Mouse (Mus musculus) midbrain, embryonic 16.5 days (tissue): ENCODE measurements at regions not wholly inside any gene's neighbourhood (a gene's known extent, or its start where the extent isn't known, plus 50 kb on each side); places are given as distances from the start of the nearest gene placed in this dataset.

Source experiments
- ATAC-seq: fragments of 200-750 bp; cut with Nextera tagmentation; 2 replicates; pipeline ENCODE4 v1.8.0; 2017; ENCODE audit warnings: moderate TSS enrichment
- H3K27ac ChIP-seq: fragments of 300-500 bp; sonication (generic); 2 replicates; pipeline ENCODE4 v1.5.1; 2014; ENCODE audit warnings: mild to moderate bottlenecking, low read length, mixed read lengths
- H3K27me3 ChIP-seq: fragments of 300-500 bp; sonication (generic); 2 replicates; pipeline ENCODE4 v1.6.1; 2014; ENCODE audit warnings: low read depth, low read length, mixed read lengths; ENCODE audit not compliant: control insufficient read depth, insufficient read depth
- H3K36me3 ChIP-seq: fragments of 300-500 bp; sonication (generic); 2 replicates; pipeline ENCODE4 v1.6.1; 2014; ENCODE audit warnings: mild to moderate bottlenecking, low read length, moderate library complexity, mixed read lengths; ENCODE audit not compliant: control insufficient read depth, insufficient read depth
- H3K4me1 ChIP-seq: fragments of 300-500 bp; sonication (generic); 2 replicates; pipeline ENCODE4 v1.6.1; 2014; ENCODE audit warnings: mild to moderate bottlenecking, low read length, mixed read lengths; ENCODE audit not compliant: control insufficient read depth, insufficient read depth
- H3K4me2 ChIP-seq: fragments of 300-500 bp; sonication (generic); 2 replicates; pipeline ENCODE4 v1.6.1; 2014; ENCODE audit warnings: mild to moderate bottlenecking, low read length, mixed read lengths
- H3K4me3 ChIP-seq: fragments of 300-500 bp; sonication (generic); 2 replicates; pipeline ENCODE4 v1.5.1; 2014; ENCODE audit warnings: low read depth, mild to moderate bottlenecking, low read length, moderate library complexity, mixed read lengths
- H3K9ac ChIP-seq: fragments of 300-500 bp; sonication (generic); 2 replicates; pipeline ENCODE4 v1.6.1; 2014; ENCODE audit warnings: low read depth, low read length, mixed read lengths
- H3K9me3 ChIP-seq: fragments of 300-500 bp; sonication (generic); replicated peaks from 2 replicates; pipeline ENCODE4 v1.6.1; 2014; ENCODE audit warnings: mild to moderate bottlenecking, low read length, mixed read lengths; ENCODE audit not compliant: control insufficient read depth, poor library complexity, severe bottlenecking
- WGBS: fragments of 180-500 bp; shearing (Covaris S2); extraction: QIAGEN DNeasy Blood & Tissue Kit; methylation state at CpG from one replicate; pipeline ENCODE4 v1.1.7; 2014; 5-methylcytosine and 5-hydroxymethylcytosine counted together

DNA sequence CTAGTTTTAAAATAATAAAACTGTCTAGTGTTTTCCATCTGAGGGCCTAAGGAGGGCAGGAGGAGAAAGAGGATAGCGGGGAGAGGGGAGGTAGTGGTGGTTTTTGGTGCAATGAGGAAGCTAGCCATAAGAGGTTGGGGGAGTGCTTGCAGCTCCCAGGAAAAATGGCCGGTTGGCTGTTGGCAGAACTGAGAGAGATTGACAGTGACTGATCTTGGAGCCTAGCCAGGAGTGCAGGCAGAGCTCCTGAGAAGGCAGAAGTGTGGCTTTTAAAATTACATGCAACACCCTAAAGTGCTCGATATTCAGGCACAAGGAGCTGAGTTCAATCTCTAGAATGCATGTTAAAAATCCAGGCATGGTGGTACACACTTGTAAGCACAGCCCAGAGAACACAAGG, 938.3 kb upstream of the 2610301B20Rik start:
- H3K36me3 ChIP-seq = no peaks in the 10 kb centered on the region
- WGBS = 55% methylated on average over 3 of the region's 3 CpGs
- H3K4me1 ChIP-seq = no peaks in the 10 kb centered on the region
- H3K27me3 ChIP-seq = no peaks in the 10 kb centered on the region
- H3K4me3 ChIP-seq = no peak overlapping the region
- no peak for ATAC-seq
- H3K9ac ChIP-seq = no peak overlapping the region
- H3K9me3 ChIP-seq = no peaks in the 10 kb centered on the region
- no peak overlapping the region for H3K4me2 ChIP-seq
- H3K27ac ChIP-seq = no peak overlapping the region

DNA sequence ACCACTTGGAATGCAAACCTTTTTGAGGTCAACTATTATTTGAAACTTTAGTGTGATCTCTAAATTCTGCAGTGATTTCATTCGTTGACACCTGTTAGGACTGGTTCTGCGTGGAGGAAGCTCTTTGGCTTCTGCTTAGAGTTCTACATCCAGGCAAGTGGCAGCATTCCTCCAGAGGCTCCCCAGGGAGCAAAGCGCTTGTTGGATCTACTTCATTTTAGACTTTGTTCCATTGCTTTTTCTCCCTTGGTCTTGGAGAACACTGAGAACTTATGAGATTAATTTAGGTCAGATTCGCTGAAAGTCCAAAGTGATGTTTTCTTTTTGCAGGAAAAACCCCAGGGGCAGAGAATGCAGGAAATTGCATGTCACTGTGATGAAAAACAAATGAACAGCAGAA, 922.9 kb upstream of the 2610301B20Rik start:
- H3K36me3 ChIP-seq = no peaks in the 10 kb centered on the region
- H3K4me3 ChIP-seq = no peak overlapping the region
- WGBS = 93% methylated on average over 4 of the region's 4 CpGs
- H3K4me1 ChIP-seq = no peaks in the 10 kb centered on the region
- no peak overlapping the region for H3K9ac ChIP-seq
- no peaks in the 10 kb centered on the region for H3K27me3 ChIP-seq
- no peak overlapping the region for H3K27ac ChIP-seq
- H3K9me3 ChIP-seq = no peaks in the 10 kb centered on the region
- no peak for ATAC-seq
- no peak overlapping the region for H3K4me2 ChIP-seq

DNA sequence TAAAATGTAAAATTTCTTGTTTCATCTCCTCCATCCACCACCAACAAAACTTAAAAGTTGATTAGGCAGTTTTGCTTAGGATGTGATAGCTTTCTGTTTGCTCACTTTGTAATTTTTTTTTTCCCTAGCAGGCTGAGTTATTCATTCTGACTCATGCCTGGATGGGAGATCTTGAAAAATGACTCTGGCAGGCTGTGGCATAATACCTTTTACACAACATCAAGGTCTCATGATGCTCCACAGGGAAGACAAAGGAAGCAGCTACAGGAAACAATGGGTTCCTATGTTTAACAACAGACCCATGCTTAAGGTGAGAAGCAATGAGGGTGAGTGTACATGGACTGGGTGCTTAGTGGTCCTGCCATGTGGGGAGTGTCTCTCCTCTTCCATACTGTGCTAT, 899.7 kb upstream of the 2610301B20Rik start:
- Histone ChIP-seq H3K27ac (no peak overlapping the region), H3K4me3 (no peak overlapping the region), H3K9ac (no peak overlapping the region), H3K27me3 (no peaks in the 10 kb centered on the region), H3K9me3 (no peaks in the 10 kb centered on the region), H3K36me3 (no peaks in the 10 kb centered on the region), H3K4me1 (no peaks in the 10 kb centered on the region), H3K4me2 (no peak overlapping the region)
- ATAC-seq = no peak

DNA sequence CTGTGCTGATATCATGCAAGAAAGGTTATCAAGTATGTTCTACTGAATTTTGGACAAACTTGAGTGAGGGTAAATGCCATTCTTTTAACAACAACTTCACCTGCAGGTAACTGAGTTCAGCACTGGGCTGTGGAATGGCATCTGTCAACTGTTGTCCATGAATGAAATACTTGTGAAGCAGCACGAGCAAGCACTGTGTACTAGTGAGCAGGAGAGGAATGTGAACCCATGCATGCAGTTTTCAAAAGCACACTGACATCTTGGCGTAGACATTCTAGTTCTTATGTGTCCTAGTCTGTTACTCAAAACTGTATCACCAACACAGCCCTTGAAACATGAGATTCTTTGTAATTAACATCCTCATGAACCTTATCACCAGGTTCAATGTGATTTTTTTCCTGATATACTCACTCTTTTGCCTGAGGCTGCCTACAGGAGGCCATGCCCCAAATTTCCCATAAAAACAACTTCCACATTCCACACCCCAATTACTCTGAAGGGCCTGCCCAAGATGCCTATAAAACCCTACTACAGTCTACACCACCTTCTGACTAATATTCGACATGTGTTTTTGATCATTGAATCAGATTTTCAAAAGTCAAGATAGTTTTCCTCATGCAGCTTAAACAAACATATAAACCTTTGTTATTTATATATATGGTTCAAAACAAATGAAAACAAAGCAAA, 892.8 kb upstream of the 2610301B20Rik start:
- Histone ChIP-seq H3K27me3 (no peaks in the 10 kb centered on the region), H3K4me2 (no peak overlapping the region), H3K27ac (no peak overlapping the region), H3K4me1 (no peaks in the 10 kb centered on the region), H3K36me3 (no peaks in the 10 kb centered on the region), H3K9me3 (no peaks in the 10 kb centered on the region), H3K9ac (no peak overlapping the region), H3K4me3 (no peak overlapping the region)
- WGBS = 75% methylated on average over 3 of the region's 3 CpGs
- no peak for ATAC-seq

DNA sequence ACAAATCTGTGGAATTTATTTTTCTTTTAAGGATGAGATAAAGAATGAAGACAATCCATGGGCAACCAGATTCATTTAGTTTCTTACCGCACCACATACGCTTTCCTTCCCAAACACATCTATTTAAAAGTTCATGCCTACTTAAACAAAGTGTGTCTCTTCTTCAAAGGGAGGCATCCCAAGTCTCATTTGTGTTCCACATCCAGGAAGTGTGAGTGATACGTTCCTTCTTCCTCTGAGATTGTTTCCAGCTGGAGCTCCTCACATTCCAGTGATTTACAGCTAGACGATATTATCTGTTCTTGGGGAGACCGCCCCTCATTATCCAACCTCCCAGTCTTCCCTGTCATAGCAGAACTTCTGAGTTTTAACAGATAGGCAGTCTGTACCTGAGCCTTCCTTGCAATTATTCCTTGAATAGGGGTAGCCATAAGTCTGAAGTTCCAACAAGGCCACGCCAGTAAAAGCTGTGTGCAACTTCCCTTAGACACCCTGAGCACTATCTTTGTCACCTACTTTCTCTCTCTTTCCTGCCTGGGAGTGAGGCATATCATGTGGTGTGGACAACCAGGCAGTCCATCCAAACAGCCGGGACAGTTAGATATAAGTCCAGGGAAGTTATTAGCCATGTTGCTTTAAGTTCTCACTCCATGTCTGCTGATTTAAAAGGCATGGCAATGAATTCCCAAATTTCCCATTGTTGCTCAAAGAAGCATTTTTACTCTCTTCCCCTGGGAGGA, 891.3 kb upstream of the 2610301B20Rik start:
- H3K9ac ChIP-seq = no peak overlapping the region
- WGBS = 89% methylated on average over 7 of the region's 7 CpGs
- H3K27ac ChIP-seq = no peak overlapping the region
- H3K4me3 ChIP-seq = no peak overlapping the region
- no peak for ATAC-seq
- no peaks in the 10 kb centered on the region for H3K4me1 ChIP-seq
- no peaks in the 10 kb centered on the region for H3K9me3 ChIP-seq
- H3K36me3 ChIP-seq = no peaks in the 10 kb centered on the region
- no peak overlapping the region for H3K4me2 ChIP-seq
- no peaks in the 10 kb centered on the region for H3K27me3 ChIP-seq

DNA sequence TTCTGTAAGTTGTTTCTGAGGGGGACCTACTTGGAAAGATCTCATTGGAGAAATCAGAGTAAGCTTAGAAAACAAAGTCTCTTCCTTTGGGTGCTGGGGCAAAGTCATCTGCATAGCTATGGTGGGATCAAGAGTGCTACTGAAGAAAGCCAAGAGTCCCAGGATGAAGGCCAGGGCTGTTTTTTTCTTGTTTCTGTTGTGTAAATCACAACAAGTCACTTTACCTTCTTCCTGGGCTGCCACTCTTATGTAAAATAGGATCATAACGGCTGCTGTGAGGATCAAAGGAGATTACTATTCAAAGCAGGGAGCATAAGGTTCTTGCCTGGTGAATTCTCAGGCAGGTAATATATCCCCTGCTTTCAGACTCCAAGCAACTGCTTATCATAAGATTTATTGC, 880.4 kb upstream of the 2610301B20Rik start:
- WGBS = 9% methylated on average over 1 of the region's 1 CpGs

GRCm38 (mm10) chr4:9994466-9994865, 879.8 kb upstream of the 2610301B20Rik start:
- Histone ChIP-seq H3K4me3 (no peak overlapping the region), H3K9ac (no peak overlapping the region), H3K4me2 (no peak overlapping the region), H3K9me3 (no peaks in the 10 kb centered on the region), H3K27ac (no peak overlapping the region), H3K27me3 (no peaks in the 10 kb centered on the region), H3K4me1 (no peaks in the 10 kb centered on the region), H3K36me3 (no peaks in the 10 kb centered on the region)
- 56% methylated on average over 1 of the region's 1 CpGs for WGBS
- ATAC-seq = no peak

More for the DNA sequence above, 880.4 kb upstream of the 2610301B20Rik start:
- Histone ChIP-seq H3K9me3 (no peaks in the 10 kb centered on the region), H3K4me1 (no peaks in the 10 kb centered on the region), H3K27me3 (no peaks in the 10 kb centered on the region), H3K4me2 (no peak overlapping the region), H3K36me3 (no peaks in the 10 kb centered on the region), H3K27ac (no peak overlapping the region), H3K9ac (no peak overlapping the region), H3K4me3 (no peak overlapping the region)
- no peak for ATAC-seq

- Histone ChIP-seq H3K36me3 (no peaks in the 10 kb centered on the region), H3K4me2 (no peak overlapping the region), H3K27ac (no peak overlapping the region), H3K4me3 (no peak overlapping the region), H3K9me3 (no peaks in the 10 kb centered on the region), H3K9ac (no peak overlapping the region), H3K4me1 (no peaks in the 10 kb centered on the region), H3K27me3 (no peaks in the 10 kb centered on the region)
- ATAC-seq = no peak
Measured at GRCm38 (mm10) chr4:10030316-10030715, 844.0 kb upstream of the 2610301B20Rik start.

DNA sequence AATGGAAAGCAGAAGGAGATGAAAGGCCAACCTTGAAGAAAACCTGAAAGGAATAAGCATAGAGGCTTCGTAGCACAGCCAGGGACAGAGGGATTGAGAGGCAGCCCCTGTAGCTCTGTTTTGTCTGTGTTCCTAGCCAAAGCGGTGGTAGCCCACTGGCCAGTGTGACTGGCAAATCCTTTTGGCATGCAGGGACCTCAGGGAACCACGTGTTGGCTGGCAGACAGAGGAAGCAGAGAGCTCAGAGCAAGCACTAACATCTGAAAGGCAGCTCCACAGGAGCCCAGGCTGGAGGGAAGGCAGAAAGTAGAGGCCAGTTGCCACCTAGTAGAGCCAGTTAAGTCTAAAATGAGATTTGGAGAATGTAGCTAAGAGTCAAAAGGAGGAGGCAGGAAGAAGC, 842.5 kb upstream of the 2610301B20Rik start:
- no peak overlapping the region for H3K4me3 ChIP-seq
- H3K4me2 ChIP-seq = no peak overlapping the region
- no peak overlapping the region for H3K27ac ChIP-seq
- no peaks in the 10 kb centered on the region for H3K4me1 ChIP-seq
- no peaks in the 10 kb centered on the region for H3K27me3 ChIP-seq
- no peaks in the 10 kb centered on the region for H3K36me3 ChIP-seq
- peak; percentile 42; the same call in 1 of the 2 replicates for ATAC-seq
- no peak overlapping the region for H3K9ac ChIP-seq
- WGBS = 18% methylated on average over 3 of the region's 3 CpGs
- H3K9me3 ChIP-seq = no peaks in the 10 kb centered on the region
